Mouse (Mus musculus): ENCODE results near the gene Nap1l1.

DNA sequence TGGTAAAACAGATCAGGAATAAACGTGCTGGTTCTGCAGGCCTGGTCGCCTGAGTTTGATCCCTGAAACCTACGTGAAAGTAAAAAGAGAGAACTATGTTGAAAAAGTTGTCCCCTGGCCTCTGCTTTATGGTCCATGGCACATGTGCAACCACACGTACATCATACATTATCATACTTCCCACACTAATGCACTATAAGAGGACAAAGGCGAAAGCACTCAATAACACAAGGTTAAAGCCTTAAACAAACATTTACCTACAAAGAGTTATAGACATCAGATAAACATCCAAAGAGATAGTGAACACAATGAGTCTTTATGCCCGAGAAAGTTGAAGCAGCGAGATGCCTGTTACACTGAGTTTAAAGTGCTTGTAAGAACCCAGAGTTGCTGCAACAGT lies 57.4 kb downstream of the Nap1l1 start:
- TF ChIP-seq CTCF (IDR thresholded peaks at IDR 0.05; ENCODE audit: insufficient read depth, low read depth, low read length), result no peak
- no peak for TF ChIP-seq POLR2A (IDR thresholded peaks at IDR 0.05; ENCODE audit: insufficient read depth, low read depth, low read length)

Measured in olfactory bulb, adult 2 months (tissue).